Mouse (Mus musculus): ENCODE data around the gene Endou. TPM values are rescaled to one million over a fixed set of nuclear protein-coding genes. Genes with fewer than 3 reads are reported as not detected.

Gene Endou
- polyA plus RNA-seq, 1 experiment = not detected

GRCm38 (mm10) chr15:97761438-97761837 is 30.3 kb upstream of the Endou start:
- no peak for TF ChIP-seq TAL1 (IDR thresholded peaks at IDR 0.05; ENCODE audit: low read length)
- no peak for TF ChIP-seq GATA1 (IDR thresholded peaks at IDR 0.05; ENCODE audit: low read length)
- no peaks in the 10 kb centered on the region for H3K4me1 ChIP-seq (ENCODE audit: control insufficient read depth)
- no peaks in the 10 kb centered on the region for H3K9me3 ChIP-seq (ENCODE audit: control insufficient read depth, low read length)
- H3K36me3 ChIP-seq (ENCODE audit: control insufficient read depth) = no peaks in the 10 kb centered on the region
- H3K4me3 ChIP-seq (replicated peaks) = no peak overlapping the region
- H3K27me3 ChIP-seq (ENCODE audit: control insufficient read depth) = peaks cover 34% of the 10 kb centered on the region

DNA sequence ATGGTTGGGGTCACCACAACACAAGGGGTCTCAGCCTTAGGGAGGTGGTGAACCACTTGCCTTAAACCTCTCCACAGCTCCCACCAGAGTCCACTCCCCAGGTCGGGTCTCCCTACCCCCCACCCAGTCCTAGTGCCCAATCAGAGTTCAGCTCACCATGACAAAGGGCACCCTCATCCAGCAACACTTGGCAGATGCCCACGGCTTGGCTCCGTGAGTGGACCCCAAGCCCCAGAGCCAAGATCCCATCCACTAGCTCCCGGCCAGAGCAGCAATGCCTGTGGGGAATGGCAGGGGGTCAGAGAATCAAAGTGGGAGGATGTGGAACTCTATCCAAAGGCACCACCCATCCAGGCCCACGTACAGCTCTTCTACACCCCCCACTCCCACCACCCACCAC is 29.8 kb upstream of the Endou start:
- TF ChIP-seq TAL1 (IDR thresholded peaks at IDR 0.05; ENCODE audit: low read length) = no peak
- TF ChIP-seq GATA1 (IDR thresholded peaks at IDR 0.05; ENCODE audit: low read length) = no peak
- H3K4me1 ChIP-seq (ENCODE audit: control insufficient read depth) = no peaks in the 10 kb centered on the region

DNA sequence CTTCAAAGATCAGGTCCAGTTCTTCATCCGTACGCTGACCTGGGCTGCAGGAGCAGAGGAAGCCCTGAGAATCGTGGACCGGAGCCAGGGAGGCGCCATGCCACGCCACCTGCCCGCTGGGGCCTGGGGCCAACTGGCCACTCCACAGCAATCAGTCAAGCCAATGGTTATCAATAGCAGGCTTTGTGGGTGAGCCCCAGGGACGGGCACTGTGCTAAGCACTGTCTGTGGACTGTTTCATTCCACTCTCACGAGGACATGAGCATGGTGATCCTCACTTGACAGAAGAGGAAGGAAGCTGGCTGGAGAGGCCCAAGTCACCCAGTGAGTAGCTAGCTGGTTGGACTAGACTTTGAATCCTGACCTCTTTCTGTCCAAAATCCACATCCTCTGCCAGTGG is 28.9 kb upstream of the Endou start:
- H3K4me1 ChIP-seq (ENCODE audit: control insufficient read depth) = no peaks in the 10 kb centered on the region

More for the DNA sequence above, 29.8 kb upstream of the Endou start:
- Histone ChIP-seq H3K36me3 (ENCODE audit: control insufficient read depth) (no peaks in the 10 kb centered on the region), H3K4me3 (replicated peaks) (no peak overlapping the region), H3K9me3 (ENCODE audit: control insufficient read depth, low read length) (no peaks in the 10 kb centered on the region), H3K27me3 (ENCODE audit: control insufficient read depth) (peaks cover 30% of the 10 kb centered on the region)

DNA sequence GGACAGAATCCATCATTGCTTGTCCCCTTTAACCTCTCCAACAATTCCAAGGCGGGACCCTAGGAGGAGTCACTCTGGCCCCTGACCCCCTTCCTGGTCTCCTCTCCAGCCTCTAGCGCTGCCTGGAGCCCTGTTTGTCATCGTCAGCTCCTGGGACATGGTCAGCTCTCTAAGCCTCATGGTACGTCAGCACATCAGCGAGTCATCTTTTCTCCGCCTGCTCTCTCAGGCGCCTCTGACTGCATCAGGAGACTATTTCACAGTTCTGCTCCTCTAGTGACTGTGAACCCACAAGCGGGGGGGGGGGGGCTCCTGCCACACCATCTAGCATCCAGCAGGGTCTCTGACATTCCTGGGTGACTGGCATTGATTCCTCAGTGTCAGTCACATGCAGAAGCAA is 24.2 kb upstream of the Endou start:
- Histone ChIP-seq H3K36me3 (ENCODE audit: control insufficient read depth) (no peaks in the 10 kb centered on the region), H3K4me3 (replicated peaks) (no peak overlapping the region), H3K27me3 (ENCODE audit: control insufficient read depth) (peaks cover 8% of the 10 kb centered on the region; the same call in 1 of the 2 replicates), H3K4me1 (ENCODE audit: control insufficient read depth) (peaks cover 4% of the 10 kb centered on the region), H3K9me3 (ENCODE audit: control insufficient read depth, low read length) (no peaks in the 10 kb centered on the region)
- TF ChIP-seq TAL1 (IDR thresholded peaks at IDR 0.05; ENCODE audit: low read length) = no peak
- no peak for TF ChIP-seq GATA1 (IDR thresholded peaks at IDR 0.05; ENCODE audit: low read length)

More for the DNA sequence above, 28.9 kb upstream of the Endou start:
- Histone ChIP-seq H3K36me3 (ENCODE audit: control insufficient read depth) (no peaks in the 10 kb centered on the region), H3K9me3 (ENCODE audit: control insufficient read depth, low read length) (no peaks in the 10 kb centered on the region), H3K4me3 (replicated peaks) (no peak overlapping the region), H3K27me3 (ENCODE audit: control insufficient read depth) (peaks cover 20% of the 10 kb centered on the region)
- TF ChIP-seq GATA1 (IDR thresholded peaks at IDR 0.05; ENCODE audit: low read length) = no peak
- no peak for TF ChIP-seq TAL1 (IDR thresholded peaks at IDR 0.05; ENCODE audit: low read length)

DNA sequence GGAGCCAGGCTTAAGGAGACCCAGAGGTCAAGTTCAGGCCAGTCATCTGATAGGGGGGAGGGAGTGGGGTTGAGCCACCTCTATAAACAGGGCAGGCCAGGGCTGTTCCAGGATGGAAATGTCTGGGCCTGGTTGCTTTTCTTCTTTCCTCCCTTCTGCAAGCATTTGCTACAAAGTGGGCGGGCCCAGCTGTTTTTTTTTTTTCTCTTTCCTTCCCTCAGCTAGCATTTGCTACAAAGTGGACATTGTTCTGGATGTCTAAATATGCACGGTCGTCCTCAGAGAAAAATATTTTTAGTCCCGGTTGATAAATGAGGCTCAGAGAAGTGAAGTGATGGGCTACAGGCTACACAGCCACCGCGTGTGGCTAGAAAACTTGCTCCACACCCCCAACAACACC is 23.3 kb upstream of the Endou start:
- peaks cover 8% of the 10 kb centered on the region; the same call in 1 of the 2 replicates for H3K27me3 ChIP-seq (ENCODE audit: control insufficient read depth)
- no peaks in the 10 kb centered on the region for H3K36me3 ChIP-seq (ENCODE audit: control insufficient read depth)
- H3K4me1 ChIP-seq (ENCODE audit: control insufficient read depth) = peaks cover 6% of the 10 kb centered on the region
- TF ChIP-seq GATA1 (IDR thresholded peaks at IDR 0.05; ENCODE audit: low read length) (no peak), TAL1 (IDR thresholded peaks at IDR 0.05; ENCODE audit: low read length) (no peak)
- no peaks in the 10 kb centered on the region for H3K9me3 ChIP-seq (ENCODE audit: control insufficient read depth, low read length)
- no peak overlapping the region for H3K4me3 ChIP-seq (replicated peaks)

- Histone ChIP-seq H3K4me3 (replicated peaks) (no peak overlapping the region), H3K9me3 (ENCODE audit: control insufficient read depth, low read length) (no peaks in the 10 kb centered on the region), H3K4me1 (ENCODE audit: control insufficient read depth) (peaks cover 22% of the 10 kb centered on the region), H3K27me3 (ENCODE audit: control insufficient read depth) (peaks cover 4% of the 10 kb centered on the region; the same call in 1 of the 2 replicates), H3K36me3 (ENCODE audit: control insufficient read depth) (no peaks in the 10 kb centered on the region)
- TF ChIP-seq GATA1 (IDR thresholded peaks at IDR 0.05; ENCODE audit: low read length) (no peak), TAL1 (IDR thresholded peaks at IDR 0.05; ENCODE audit: low read length) (no peak)
Measured at GRCm38 (mm10) chr15:97752491-97752890, 21.4 kb upstream of the Endou start.

DNA sequence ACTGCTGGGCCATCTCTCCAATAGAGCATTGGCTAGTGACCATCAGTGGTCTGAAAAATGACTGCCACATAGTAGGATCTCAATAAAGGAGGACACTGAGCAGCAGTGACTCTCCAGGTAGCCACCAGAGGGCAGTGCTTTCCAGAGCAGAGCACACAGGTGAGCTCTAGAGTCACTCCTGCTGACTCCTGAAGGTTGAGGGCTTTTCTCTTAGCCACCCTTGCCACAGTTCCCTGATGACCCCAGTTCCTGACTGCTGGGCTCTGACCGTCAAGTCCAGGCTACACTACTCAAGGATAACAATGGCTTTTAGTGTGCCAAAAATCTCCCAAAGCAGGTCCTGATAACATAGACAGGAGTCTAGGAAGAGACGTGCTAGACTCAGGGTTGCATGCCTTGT is 20.5 kb upstream of the Endou start:
- Histone ChIP-seq H3K9me3 (ENCODE audit: control insufficient read depth, low read length) (no peaks in the 10 kb centered on the region), H3K4me1 (ENCODE audit: control insufficient read depth) (peaks cover 29% of the 10 kb centered on the region), H3K27me3 (ENCODE audit: control insufficient read depth) (no peaks in the 10 kb centered on the region; the same call in 1 of the 2 replicates), H3K4me3 (replicated peaks) (no peak overlapping the region), H3K36me3 (ENCODE audit: control insufficient read depth) (no peaks in the 10 kb centered on the region)
- TF ChIP-seq GATA1 (IDR thresholded peaks at IDR 0.05; ENCODE audit: low read length) = no peak
- TF ChIP-seq TAL1 (IDR thresholded peaks at IDR 0.05; ENCODE audit: low read length) = no peak

DNA sequence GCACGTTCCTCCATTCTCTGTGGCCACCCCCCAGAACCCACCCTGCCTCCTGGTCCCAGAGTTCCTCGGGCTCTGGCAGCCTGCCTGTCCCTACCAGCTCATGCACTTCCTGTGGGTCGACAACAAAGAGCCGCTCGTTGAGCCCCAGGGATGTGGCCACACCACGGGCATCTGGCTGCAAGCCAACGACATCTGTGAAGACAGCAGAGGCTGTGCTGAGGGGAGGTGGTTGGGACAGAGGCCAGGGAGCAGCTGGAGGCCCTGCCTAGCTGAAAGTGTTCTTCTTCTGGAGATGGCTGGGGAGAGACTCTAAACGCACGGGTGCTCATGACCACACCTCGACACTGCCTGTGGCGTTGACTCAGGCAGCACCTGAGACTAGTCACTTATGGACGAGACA is 19.6 kb upstream of the Endou start:
- TF ChIP-seq TAL1 (IDR thresholded peaks at IDR 0.05; ENCODE audit: low read length) (no peak), GATA1 (IDR thresholded peaks at IDR 0.05; ENCODE audit: low read length) (no peak)

DNA sequence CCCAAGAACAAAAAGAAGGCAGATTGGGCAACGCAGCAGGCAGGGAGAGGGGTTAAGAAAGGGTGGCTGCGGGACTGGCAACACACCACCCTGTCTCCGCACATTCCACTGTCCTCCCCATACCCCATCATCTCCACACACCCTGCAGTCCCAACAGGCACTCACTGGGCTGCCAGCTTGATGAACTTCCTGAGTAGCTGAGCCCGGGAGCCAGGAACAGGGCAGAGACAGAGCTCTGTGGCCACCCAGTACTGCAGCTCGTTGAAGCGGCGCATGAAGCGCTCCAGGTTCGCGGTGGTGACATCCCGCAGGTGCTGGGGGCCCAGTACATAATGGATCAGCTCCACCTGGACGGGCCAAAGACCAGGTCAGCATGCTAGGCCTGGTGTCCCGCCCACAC is 18.7 kb upstream of the Endou start:
- Histone ChIP-seq H3K4me1 (ENCODE audit: control insufficient read depth) (peaks cover 48% of the 10 kb centered on the region), H3K27me3 (ENCODE audit: control insufficient read depth) (no peaks in the 10 kb centered on the region), H3K36me3 (ENCODE audit: control insufficient read depth) (no peaks in the 10 kb centered on the region), H3K4me3 (replicated peaks) (no peak overlapping the region), H3K9me3 (ENCODE audit: control insufficient read depth, low read length) (no peaks in the 10 kb centered on the region)
- no peak for TF ChIP-seq GATA1 (IDR thresholded peaks at IDR 0.05; ENCODE audit: low read length)

More for the DNA sequence above, 19.6 kb upstream of the Endou start:
- H3K36me3 ChIP-seq (ENCODE audit: control insufficient read depth) = no peaks in the 10 kb centered on the region
- H3K4me3 ChIP-seq (replicated peaks) = no peak overlapping the region
- H3K27me3 ChIP-seq (ENCODE audit: control insufficient read depth) = no peaks in the 10 kb centered on the region
- H3K9me3 ChIP-seq (ENCODE audit: control insufficient read depth, low read length) = no peaks in the 10 kb centered on the region
- peaks cover 39% of the 10 kb centered on the region for H3K4me1 ChIP-seq (ENCODE audit: control insufficient read depth)

- no peaks in the 10 kb centered on the region for H3K27me3 ChIP-seq (ENCODE audit: control insufficient read depth)
- H3K9me3 ChIP-seq (ENCODE audit: control insufficient read depth, low read length) = no peaks in the 10 kb centered on the region
- H3K36me3 ChIP-seq (ENCODE audit: control insufficient read depth) = no peaks in the 10 kb centered on the region
- TF ChIP-seq TAL1 (IDR thresholded peaks at IDR 0.05; ENCODE audit: low read length) (no peak), GATA1 (IDR thresholded peaks at IDR 0.05; ENCODE audit: low read length) (no peak)
- H3K4me1 ChIP-seq (ENCODE audit: control insufficient read depth) = peaks cover 51% of the 10 kb centered on the region
- H3K4me3 ChIP-seq (replicated peaks) = no peak overlapping the region
Measured at GRCm38 (mm10) chr15:97749397-97749796, 18.3 kb upstream of the Endou start.
